Mouse (Mus musculus) gastrocnemius, postnatal 14 days (tissue): ENCODE data around the gene Gpr162. TPM values are rescaled to one million over a fixed set of nuclear protein-coding genes. Genes with fewer than 3 reads are reported as not detected.
A peak's percentile ranks its signal among the peaks of the same experiment; 100 is the strongest.
"Not testable (repeated sequence)": the region's sequence is repeated elsewhere in the genome, so short reads cannot be mapped to it uniquely, and the experiment has no call there.

Experiments
- DNase-seq: peaks from one replicate; pipeline ENCODE4 v3.0.0; 2021; ENCODE audit warnings: mixed read lengths
- intact Hi-C: fragments of 180-260 bp; cut with DNase I; formaldehyde crosslinking; loops from one replicate; pipeline ENCODE4 v1.15.1; 2025; ENCODE audit warnings: low total_unique reads
- total RNA-seq, 2 experiments: library from RNA; stranded (reverse); gene quantifications; 2 replicates each; pipeline ENCODE4 v1.2.3; 2021

The Gpr162 gene
- total RNA-seq, 2 experiments from 2014 or later, result 0.33 to 0.45 TPM

DNA sequence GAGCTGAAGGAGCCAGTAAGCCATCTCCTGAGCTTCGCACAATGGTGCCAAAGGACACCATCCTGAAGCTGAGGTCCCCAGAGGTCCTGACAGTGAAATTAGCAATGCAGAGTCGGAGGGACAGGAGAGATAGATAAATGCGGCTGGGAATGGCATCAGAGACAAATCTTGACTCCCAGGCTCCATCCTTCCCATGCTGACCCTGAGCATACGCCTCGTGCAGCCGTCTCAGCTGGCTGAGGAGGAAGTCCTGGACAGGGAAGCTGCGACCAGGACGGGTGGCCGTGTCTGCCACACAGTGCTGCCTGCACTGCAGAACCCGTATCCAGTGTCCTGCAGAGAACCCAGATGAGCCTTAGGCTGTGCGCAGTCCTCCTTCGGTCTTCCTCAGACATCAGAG is 9.1 kb downstream of the Gpr162 start:
- no peak for DNase-seq
- intact Hi-C loops, result no loop called here

GRCm38 (mm10) chr6:124850535-124850934 is 13.2 kb downstream of the Gpr162 start:
- intact Hi-C loops, result no loop called here
- DNase-seq, result no peak

DNA sequence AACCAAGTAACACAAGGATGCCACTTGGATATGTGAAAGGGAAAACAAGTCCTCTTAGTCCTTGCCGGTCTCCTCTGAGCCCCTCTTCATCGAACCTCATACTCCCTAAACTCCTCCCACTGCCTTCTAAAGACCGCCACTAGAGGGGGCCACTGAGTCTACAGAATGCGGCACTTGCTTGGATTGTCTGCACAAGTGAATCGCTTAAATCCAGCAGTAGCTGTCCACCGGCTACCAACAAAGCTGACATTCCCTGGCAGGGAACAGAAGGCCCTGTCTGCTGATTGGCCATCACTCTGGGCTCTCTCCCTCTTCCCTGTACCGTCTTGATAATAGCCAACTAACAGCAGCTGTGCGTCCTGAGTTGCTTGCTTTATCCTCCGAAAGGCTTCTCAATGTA is 16.5 kb downstream of the Gpr162 start:
- intact Hi-C loops, result no loop called here
- peak; percentile 88 for DNase-seq

DNA sequence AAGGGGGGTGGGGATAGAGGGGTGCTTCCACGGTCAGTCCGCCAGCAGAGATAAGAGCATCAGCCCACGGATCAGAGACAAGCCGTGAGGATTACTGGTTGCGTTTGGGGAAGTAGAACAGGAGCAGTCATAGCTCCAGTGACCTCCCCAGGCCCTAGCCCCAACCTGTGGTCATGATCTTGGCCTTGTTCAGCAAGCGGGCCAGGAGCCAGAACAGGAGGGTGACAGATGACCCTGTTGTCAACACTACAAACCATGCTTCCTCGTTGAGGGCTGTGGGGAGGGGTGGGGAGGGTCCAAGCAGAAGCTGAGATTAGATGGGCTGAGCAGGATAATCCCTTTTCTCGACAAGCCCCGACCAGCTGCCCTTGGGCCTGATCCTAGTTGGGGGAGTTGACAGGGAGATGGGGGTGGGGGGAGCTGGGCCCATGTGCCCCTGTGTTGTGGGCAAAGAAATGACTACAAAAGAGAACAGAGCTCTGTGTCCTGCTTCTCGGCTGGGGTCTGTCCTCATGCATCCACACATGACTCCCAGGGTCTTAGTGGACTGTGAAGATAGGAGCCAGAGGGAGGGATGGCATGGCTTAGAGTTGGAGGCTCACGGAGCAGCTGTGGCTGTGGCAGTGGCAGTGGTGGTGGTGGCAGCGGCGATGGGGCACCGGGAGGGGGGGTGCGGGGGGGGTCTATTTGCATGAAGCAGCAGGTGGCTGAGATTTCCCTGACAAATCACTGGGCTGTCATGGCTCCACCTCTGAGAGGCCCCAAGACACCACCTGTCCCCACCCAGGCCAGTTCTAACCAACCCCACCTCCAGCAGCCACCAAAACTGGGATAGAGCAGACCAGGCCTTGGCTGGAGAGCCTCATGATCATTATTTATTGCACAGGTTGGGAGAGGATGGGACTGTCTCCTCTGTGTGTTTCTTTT is 23.3 kb downstream of the Gpr162 start, which contains the start of gene Gnb3:
TSS of gene Gnb3 (minus strand) at position 35 of the 927 bp plus-strand sequence.
- intact Hi-C loops, result no loop called here
- no peak for DNase-seq

DNA sequence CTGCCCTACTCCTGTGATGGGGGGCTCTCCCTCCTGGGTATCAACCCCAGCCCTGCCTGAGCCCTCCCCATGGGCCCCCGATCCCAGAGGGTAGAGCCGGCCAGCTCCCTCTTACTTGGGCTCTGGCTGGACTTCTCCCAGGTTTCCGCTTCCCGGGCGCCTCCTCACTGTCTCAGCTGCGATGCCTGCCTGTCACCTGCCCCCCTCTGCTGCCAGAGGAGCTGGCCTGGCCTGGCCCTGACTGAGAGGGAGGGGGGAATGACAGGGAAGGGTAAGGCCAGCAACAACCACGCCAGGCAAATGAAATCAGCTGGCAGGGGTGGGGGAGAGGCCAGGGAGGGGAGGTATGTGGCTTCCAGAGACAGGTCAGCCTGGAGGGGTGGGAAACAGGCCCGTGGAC is 24.0 kb downstream of the Gpr162 start:
- DNase-seq, result peak; percentile 79
- intact Hi-C loops, result no loop called here

DNA sequence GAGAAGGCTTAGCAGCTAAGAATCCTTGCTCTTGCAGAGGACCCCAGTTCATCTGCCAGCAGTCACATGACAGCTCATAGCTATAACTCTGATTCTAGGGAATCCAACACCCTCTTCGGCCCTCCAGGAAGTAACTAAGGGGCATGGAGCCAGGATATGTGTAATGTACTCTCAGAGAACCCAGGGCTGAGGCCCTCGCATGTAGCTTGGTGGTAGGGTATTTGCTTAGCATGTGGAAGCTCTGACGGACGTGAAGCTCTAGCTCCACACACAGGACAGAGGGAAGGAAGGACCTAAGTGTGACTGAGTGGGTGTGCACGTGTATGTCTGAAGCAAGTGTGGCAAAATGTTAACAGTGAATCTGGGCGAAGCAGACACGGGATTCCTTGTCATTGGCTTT is 27.4 kb downstream of the Gpr162 start:
- intact Hi-C loops, result no loop called here
- no peak for DNase-seq

GRCm38 (mm10) chr6:124835531-124835930 is 28.3 kb downstream of the Gpr162 start:
- DNase-seq, result no peak
- intact Hi-C loops, result no loop called here

DNA sequence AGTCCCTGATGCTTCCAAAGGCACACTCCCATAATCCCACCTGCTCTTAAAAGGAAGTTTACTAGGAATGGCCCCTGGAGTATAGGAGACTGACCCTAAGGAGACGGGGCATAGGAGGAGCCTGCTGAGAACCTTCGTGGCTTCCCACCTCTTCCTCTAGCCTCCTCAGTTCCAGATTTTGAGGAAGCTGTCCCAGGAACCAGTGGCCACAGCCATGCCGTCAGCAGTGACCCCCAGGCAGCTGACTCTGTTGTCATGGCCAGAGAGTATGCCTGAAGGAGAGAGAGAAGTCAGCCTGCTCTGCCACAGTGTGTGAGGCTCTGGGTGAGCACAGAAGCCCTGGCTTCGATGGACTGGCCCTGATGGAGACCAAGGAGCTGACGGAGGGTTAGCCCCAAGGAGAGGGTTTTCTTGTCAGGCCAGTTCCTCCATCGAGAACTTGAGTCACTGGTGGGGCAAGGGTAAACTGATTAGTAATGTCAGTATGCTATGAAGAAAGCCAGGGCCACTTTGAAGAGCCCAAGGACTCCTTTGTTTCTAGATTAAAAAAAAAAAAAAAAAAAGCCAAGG is 29.2 kb downstream of the Gpr162 start:
- intact Hi-C loops, result no loop called here
- DNase-seq, result no peak

GRCm38 (mm10) chr6:124831649-124832048 is 32.1 kb downstream of the Gpr162 start:
- intact Hi-C loops, result no loop called here

GRCm38 (mm10) chr6:124831199-124831598 is 32.6 kb downstream of the Gpr162 start:
- DNase-seq, intact Hi-C loops: not testable (repeated sequence)

More at GRCm38 (mm10) chr6:124831649-124832048, 32.1 kb downstream of the Gpr162 start:
- no peak for DNase-seq

DNA sequence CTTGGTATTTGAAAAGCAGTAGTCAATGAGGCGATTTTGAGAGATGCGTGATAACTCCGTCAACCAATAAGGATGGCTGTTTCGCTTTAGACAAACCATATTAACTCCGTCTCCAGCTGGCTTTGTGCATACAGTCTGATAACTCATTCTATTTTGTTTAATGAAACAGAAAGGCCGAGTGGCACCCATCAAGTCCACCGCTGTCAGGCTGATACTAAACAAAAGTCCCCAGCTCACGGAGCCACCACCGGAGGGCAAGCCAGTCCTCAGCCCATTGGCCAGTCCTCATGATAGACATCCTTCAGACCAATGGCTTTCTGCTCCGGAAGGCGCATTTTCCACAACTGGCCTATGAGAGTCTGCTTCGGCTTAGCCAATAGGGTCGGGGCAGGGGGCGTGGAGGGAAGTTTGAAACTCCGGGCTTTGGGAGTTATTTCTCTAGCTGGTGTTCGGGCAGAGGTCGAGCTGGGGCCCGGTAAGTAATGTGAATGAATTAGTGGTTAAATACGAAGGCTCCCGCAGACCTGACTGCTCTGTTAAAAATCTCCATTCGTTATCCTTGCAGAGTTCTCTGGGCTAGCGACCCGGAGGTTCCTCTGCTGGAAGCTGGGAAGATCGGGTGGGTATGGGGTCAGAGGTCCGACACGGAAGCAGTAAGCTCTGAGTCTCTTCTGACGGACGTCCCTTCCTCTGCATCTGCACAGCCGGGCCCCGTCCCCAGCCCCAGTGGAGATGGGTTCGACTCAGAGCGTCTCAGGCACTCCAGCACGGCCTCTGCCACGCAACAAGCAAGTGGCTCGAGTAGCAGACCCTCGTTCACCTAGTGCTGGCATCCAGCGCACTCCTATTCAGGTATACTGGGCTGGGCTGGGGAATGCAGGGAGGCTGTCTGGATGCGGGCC is 33.7 kb downstream of the Gpr162 start:
- peak; percentile 91 for DNase-seq
- intact Hi-C loops, result no loop called here

GRCm38 (mm10) chr6:124828868-124829798 is 34.6 kb downstream of the Gpr162 start, which contains the start of the genes Usp5 and Cdca3:
Gene Usp5 (minus strand): TSS chr6:124829484.
Gene Cdca3 (plus strand): TSS chr6:124829547.
- DNase-seq, result peak; percentile 99
- intact Hi-C loops, result no loop called here

DNA sequence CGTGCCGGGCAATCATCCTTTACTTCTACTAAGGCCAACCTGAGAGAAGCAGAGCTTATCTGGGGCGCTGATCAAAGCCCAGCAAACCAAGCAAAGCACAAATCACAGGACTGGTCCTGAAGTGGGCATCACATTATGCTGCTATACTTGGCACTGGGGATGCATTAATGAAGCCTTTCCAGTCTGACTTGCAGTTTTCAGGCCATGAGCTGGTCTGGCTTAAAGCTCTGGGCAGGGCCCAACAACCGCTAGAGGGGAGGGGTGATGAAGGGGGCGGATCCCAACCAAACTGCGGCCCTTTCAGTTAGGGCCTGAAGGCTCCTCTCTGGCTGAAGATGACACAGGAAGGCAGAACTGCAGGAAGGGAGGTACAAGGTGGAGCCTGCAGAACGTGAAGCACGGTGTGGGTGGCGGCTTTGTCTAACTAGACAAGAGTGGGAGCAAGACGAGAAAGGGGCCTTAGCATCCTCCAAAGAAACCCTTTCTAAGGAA is 35.6 kb downstream of the Gpr162 start:
- intact Hi-C loops, result no loop called here
- DNase-seq, result peak; percentile 52

DNA sequence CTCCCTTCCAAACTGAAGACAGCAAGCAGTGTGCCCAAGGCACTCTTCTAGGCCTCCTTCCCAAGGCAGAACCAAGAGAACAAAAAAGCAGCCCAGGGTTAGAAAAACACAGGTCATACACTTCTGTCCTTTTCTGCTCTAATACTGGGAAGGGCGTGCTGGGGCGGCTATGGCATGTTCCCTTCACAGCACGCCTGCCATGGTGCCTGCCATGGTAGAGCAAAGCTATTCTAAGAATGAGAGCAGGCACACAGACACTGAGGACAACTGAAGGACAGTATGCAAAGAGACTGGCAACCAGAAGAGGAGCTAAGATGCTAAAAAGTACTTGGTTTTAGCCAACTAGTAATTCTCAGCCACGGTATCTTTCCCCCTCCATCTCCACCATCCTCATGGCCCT is 41.7 kb downstream of the Gpr162 start:
- intact Hi-C loops, result no loop called here
- peak; percentile 1 for DNase-seq

DNA sequence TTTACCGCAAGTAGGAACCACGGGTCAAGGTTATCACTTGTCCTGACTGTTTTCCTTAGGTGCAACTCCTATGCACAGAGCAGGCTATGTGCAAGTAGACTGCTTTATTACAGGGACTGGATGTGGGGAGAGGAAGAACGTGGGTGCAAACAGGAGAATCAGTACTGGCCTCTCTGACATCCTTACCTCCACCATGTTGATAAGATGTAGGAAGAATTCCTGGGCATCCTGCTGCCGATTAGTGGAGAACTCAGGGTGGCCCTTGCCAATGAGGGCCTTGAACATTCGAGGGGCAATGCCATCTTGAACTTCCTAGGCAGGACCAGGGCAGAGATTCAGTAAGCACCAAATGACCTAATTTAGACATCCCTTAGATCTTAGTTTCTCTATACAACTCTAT is 42.9 kb downstream of the Gpr162 start:
- intact Hi-C loops, result no loop called here
- no peak for DNase-seq

GRCm38 (mm10) chr6:124817971-124818370 is 45.8 kb downstream of the Gpr162 start:
- DNase-seq, result no peak

DNA sequence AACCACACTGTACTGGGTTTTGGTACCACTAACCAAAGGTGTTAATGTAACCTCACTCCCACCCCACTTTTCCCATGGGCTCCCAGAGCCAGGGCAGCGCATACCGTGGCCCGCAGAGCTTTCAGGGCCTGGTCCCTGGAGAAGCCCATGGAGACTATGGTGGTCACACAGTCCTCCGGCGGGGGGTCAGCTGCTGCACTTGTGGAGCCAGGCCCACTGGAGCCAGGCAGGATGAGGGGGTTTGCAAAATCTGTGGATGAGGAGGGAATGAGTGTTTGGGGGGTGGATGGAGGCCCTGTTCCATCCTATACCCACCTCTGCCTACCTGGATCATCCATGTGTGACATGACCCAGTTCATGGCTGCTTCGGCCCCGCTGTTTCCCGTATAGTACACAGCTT is 46.2 kb downstream of the Gpr162 start:
- intact Hi-C loops, result no loop called here

More at GRCm38 (mm10) chr6:124817971-124818370, 45.8 kb downstream of the Gpr162 start:
- intact Hi-C loops, result no loop called here

DNA sequence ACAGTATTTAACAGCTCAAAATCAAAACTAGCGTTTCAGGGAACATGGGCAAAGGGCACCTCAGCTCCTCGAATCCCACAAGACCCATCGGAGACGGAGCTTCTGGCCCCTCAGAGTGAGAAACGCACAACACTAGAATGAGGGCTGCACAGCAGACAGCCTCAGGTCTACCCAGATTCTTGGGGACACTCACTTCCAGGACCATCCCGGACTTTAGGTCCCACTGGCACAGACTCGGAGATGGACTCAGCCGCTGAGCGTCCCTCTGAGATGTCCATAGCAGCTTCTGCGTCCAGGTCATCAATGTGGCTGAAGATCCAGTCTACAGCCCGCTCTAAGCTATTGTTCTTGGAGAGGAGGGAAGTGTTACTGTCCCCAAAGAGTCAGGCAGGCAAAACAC is 46.7 kb downstream of the Gpr162 start:
- intact Hi-C loops, result no loop called here
- no peak for DNase-seq

More for the DNA sequence above, 46.2 kb downstream of the Gpr162 start:
- no peak for DNase-seq
